Mouse (Mus musculus): ENCODE data around the gene Ncs1. TPM values are rescaled to one million over a fixed set of nuclear protein-coding genes. Genes with fewer than 3 reads are reported as not detected.

Ncs1 gene
- total and polyA plus RNA-seq, 3 experiments = 2.9 to 12.8 (median 3.0) TPM

DNA sequence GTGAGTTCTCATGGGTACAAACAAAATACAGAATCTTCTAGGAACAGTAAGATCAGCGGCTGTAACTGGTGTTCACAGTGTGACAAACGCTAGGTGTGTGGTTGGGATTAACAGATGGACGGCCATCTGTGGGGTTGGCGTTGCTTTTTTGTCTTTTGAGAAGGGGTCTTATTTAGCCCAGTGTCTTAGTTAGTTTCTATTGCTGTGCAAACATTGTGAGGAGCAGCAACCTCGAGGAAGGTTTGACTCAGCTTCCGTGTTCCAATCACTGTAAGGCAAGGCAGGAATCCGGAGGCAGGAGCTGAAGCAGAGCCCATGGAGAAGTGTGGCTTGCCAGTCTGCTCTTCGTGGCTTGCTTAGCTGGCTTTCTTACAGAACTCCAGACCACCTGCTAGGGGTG, 35.5 kb downstream of the Ncs1 start:
- DNase-seq = no peak

DNA sequence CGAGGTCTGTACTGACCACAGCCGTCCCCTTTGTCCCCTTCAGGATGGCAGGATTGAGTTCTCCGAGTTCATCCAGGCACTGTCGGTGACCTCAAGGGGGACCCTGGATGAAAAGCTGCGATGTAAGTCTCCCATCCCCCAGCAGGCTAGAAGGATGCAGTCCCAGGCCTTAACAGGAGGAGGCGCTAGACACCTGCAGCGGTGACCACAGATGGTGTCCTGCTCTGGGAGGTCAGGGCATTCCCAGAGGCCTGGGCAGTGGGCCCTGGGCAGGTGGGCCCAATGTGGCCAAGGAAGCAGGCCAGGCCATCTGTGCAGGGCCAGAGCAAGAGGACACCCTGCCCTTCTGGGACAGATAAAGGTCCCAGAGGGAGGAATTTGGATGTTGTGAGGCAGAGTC, 36.6 kb downstream of the Ncs1 start:
- no peak for DNase-seq

DNA sequence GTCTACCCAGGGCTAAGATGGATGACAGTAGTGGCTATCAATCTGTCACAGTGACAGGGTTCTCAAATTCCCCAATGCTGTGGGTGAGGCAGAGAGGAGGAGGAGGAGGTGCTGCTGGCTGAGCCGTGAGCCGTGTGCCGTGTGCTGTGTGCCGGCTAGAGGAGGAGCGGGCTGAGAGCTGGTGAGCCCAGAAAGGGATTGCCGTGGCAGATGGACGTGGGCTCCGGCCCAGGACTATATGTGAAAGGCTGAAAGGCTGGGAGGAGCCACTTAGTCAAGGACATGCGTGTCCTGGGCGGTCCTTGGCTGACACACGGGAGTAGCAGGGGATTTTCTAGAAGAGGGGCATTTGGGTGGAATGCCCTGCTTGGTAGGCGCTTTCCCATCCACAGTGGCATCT, 37.3 kb downstream of the Ncs1 start:
- DNase-seq = no peak

DNA sequence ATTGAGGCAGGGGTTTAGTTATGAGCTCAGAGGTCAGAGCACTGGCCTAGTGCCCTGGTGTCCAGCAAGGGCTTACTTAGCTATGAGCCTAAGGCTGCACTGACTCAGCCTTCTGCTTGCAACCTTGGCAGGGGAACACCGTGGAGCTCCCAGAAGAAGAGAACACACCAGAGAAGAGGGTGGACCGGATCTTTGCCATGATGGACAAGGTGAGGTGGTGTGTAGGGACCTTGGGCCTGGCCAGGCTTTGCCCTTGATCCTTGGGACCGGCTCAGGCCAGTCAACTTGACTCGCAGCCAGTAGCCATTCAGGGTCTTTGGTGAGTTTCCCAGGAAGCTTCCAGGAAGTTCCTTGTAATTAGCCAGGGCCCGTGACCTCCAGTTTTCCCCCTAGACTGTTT, 38.9 kb downstream of the Ncs1 start:
- peak; percentile 26 for DNase-seq

DNA sequence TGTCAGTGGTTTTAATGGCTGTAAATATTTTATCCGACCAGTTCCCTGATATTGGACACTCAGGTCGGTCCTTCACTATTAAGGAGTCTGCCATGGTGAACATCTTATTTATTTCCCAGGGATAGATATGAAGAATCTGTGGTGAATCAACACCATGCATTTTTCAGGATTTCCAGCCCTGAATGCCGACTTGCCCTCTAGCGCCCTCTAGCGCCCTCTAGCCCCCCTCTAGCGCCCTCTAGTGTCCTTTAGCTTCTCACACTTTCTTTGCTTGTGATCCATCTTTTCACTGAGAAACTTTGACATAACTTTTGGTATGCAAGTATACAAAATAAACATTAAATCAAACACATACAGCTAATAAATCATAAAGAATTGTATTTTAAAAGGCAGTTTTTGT, 45.8 kb downstream of the Ncs1 start:
- DNase-seq = peak; percentile 67

DNA sequence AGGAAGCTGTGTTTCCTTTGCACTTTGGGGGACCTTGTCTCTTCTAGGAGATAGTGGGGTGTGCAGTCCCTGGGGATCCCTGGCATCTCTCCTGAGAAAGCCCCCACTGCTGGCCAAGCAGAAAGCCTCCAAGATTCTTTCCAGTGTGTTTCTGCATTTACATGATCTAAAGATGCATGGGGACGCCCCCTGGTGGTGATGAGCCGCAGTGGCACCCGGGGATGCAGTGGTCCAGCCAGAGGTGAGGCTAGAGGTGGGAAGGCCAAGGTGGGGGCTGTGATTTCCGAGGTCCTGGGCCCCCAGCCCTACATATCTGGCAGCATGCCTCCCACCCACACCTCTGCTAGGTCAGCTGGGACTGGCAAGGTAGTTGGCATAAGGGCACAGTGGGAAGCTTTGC, 49.4 kb downstream of the Ncs1 start:
- peak; percentile 66 for DNase-seq

DNA sequence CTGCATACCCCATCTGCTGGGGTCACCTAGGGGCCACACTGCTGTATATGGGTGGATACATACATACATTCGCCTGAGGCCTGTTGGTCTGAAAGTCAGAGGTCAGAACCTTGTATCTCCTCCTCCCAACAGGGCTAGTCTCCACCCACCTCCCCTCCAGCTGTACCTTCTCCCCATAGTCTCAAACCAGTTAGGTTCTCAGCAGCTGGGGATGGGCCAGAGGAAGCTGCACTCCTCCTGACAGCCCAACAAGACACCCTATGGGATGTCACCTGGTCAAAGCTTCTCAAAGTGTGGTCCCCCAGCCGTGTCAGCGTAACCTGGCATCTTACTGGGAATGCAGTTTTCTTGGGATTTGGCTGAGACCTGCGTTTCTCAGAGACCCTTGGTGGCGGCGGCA, 50.8 kb downstream of the Ncs1 start:
- DNase-seq = no peak

DNA sequence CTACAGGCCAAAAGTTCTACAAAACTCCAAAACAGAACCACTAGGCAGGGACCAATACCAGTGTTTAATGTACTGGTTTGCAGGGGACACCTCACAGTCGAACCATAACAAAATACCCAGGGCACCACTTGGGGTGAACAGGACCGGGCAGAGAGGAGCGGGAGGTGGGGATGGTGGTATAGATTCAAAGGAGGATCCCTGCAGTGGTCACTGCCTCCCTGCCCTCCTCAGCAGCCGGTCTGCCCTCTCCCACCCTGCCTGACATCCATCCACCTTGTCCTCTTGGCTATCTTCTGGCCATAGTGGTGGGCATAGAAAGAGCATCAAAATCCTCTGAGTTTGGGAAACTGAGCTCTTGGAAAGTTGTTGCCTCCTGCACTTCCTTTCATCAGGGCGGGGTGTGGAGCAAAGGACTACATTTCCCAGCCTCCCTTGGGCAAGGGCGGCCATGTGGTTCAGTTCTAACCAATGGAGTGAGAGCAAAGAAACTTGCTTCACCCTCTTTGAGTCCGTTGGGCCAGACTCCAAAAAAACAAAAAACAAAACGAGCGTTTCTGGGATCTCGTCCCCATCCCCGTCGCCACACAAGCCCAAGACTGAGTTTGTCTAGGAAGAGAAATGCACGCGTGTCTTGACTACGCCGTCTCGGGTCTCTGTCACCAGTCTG, 52.1 kb downstream of the Ncs1 start:
- DNase-seq = peak; percentile 69

DNA sequence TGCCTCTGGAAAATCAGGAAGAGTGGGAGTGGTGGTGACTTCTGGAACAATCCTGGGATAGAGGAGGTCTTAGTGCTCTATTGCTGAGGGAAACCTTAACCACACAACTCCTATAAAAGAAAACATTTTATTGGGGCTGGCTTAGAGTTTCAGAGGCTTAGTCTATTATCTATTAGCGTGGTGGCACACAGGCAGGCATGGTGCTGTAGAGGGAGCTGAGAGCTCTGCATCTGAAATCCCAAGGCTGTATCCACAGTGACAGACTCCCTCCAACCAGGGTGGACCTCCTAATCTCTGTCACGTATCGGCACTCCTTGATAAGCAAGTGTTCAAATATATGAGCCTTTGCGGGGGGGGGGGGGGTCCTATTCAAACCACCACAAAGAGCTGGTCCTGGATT, 53.2 kb downstream of the Ncs1 start:
- no peak for DNase-seq

DNA sequence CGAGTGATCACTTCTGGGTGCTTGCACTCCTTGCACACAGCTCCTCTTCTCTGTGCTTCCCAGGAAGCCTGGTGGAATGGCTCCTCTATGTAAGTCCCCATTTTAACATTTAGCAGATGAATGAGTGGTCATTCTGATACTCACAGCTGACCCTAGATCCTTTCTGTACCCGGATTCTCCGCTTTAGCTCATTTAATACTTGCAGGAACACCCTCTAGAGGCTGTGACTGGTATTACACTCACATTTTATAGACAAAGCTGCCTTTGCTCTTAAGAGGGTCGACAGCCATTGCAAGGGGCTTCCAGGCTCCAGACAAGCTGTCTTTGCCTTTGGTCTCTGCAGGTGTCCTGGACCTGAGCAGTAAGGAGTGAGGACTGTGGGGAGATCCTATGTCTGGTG, 53.6 kb downstream of the Ncs1 start:
- no peak for DNase-seq

DNA sequence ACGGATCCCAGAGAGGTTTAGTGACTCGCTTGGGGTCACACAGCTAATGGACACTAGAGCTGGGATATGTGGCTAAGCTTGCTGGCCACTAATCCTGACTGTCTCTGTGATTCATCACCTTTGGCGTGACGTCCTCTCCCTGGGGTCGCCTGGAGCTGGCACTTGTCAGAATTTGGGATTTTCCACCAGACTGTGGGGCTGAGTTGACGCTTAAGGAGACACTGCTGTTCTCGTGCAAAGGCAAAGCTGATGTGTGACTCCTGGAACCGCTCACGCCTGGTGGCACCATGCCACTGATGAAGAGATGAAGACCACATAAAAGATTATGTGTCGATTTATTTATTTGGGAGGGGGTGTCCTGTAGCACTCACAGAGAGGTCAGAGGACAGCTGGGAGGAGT, 54.4 kb downstream of the Ncs1 start:
- no peak for DNase-seq

DNA sequence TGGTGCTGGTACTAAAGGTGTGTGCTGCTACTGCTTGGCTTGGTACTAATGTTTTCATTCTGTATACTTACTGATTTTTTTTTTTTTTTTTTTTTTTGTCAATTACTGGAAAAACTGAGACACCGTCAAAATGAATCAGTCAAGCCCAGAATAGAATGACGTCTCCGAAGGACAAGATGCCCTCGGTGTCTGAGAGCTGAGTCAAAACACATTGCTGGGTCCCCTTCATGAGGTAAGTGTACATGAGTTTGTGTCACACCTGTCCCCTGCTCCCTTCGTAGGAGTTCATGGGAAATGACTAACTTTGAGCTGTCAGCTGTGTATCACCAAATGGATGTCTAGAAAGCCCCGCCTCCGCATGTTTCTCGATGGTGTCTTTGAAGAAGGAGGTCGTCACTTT, 57.6 kb downstream of the Ncs1 start:
- DNase-seq = no peak

DNA sequence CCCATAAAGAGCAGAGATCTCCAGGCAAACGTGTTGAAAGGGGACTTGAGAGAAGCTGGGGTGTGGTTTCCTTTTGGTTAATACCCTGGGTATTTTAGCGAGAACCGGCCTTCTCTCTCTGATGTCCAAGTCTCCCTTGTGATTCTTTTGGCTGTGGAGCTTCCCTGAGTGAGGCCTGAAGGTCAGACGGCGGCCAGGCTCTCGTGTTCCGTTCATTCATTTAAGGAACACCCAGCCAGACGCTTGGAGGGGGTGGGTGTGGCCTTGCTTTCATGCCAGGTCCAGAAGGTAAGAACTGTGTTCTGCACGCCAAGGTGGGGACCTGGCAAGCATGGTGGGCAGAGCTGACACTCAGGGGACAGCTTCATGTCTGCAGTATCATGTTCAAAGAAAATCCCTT, 58.6 kb downstream of the Ncs1 start:
- DNase-seq = no peak

DNA sequence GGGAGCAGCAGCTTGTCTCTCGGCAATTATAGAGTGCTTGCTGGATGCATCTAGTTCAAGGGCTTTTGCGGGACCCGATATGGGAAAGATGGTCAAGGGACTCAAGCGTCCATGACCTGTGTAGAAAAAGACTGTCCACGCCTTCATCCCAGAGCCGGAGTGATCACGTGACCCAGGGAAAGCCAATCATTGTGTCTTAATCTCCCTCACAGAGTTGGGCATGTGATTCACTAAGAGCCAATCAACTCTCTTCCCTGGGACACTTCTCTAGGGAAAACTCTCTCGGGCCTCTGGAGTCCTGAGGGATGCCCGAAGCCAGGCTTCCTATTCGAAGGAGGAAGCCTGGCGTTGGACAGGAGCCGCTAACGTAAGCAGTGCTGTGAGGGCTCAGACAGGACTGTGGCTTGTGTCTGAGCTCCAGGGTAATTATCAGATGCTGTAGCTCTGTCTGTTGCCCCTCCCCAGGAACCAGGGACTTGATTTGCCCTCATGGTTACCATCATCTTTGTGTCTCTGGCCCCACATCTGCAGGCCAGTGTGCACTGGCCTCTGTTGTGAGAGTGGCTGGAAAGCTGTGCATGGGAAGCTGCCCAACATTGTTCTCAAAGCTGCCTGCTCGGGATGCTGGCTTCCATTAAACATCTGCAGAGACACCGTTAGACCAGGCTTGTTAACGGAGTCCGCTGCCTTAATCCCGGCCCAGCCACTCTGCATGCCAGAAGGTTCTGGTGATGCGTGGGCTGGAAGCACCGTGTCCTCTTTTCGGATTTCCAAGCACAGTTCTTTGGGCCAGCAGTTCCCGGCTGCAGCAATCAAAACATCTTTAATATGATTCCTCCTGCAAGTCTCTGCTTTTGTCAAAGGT, 59.4 kb downstream of the Ncs1 start:
- DNase-seq = no peak

DNA sequence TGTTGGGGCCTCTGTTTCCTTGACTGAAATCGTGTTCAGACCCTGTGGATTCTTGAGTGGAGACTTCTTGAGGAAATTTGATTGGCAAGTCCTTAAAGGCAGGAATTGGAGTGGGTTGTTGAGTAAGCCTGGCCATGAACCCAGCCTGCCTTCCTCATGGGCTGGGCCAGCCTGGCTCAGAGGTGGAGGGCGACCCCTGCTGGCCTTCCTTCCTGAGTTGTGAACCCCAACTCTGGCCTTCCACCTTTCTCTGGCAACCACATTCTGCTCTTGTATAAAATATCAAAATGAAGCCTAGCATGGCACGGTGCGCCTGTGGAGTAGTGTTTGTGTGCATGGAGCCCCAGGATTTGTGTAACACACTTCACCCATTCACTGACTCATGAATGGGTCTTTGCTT, 60.1 kb downstream of the Ncs1 start:
- no peak for DNase-seq

DNA sequence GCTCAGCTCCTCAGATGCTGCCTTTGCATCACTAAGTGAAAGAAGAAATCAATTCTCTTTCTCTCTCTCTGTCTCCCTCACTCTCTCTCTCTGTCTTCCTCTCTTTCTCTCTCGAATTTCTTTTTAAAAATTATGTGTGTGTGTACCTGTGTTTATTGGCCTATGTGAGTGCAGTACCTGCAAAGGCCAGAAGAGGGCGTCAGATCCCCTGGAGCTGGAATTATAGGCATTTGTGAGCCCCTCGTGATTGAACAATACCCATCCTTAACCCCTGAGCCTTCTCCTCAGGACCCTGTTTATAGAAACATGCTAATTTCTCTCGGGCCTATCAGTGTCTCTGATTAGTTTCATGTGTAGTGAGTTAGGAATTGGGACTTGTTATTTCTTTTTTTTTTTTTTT, 62.6 kb downstream of the Ncs1 start:
- no peak for DNase-seq

DNA sequence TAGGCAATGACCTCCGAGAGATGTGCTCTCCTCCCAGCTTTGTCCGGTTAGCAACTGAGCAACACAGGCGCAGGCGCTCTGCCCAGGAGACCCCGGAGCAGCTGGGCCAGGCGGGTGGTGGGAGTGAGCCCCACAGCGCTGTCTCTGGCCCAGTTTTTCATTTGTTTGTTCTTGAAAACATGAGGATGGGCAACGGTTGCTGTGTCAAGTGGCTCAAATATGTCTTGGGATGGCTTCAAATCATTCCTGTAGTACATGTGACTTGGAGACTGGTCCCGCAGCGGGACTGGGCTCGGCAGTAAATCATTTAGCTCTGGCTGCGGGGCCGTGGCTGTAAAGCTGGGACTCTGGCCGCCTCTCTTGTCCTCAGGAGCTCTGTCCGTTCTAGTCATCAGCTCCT, 63.9 kb downstream of the Ncs1 start:
- DNase-seq = no peak

DNA sequence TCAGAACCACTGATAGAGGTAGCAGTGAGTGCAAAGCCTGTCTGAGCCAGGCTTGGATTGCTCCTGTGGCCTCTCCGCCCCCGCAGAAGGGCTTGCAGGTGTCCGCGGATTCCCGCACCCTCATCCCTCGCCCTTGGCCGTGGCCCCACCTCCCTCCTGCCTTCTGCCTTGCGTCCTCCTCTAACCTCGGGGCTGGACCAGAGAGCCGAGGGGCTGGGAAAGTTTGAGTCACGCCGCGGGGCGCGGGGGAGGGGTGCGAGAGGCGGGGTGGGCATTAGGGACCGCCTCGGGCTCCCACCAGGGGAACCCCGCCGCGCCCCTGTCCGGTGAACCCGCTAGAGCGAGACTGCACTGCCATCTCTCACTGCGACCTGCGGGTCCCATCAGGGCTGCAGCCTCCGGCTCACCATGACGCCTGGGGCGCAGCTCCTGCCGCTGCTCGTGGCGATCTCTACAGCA, 68.4 kb downstream of the Ncs1 start, which contains the start of gene Hmcn2:
Hmcn2 (plus strand) TSS at position 409 of the 459 bp plus-strand sequence.
- no peak for DNase-seq

DNA sequence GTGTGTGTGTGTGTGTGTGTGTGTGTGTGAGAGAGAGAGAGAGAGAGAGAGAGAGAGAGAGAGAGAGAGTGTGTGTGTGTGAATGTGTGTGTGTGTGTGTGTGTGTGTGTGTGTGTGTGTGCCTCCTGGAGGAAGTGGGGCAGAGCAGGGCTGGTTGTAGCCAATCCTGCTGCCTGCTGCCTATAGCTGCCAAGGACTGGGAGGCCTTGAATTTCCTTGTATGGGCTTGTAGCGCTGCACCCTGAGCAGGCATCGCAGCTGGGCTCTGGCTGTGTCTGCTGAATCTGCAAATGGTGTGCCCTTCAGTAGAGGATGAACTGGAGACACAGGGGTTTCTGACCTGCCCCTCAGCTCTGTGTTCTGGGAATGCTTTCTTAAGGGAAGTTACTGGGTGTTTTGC, 72.5 kb downstream of the Ncs1 start:
- peak; percentile 56 for DNase-seq

DNA sequence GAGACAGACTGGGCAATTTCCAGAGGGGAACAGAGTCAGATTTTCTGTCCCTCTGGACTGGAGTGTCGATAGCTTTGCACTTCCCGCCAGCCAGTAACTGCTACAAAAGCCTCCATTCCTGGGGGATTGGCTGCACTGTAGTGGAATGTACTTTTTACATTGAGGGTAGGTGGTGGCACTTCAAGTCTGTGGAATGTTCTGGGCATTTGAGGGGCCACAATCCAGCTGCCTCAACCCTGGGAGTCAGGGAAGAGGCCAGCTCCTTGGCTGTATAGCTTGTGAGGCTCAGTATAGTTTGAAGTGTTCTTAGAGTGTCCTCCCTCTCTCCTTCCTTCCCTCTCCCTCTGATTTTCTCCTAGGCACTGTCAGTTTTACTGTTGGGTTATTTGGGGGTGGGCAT, 73.6 kb downstream of the Ncs1 start:
- no peak for DNase-seq

DNA sequence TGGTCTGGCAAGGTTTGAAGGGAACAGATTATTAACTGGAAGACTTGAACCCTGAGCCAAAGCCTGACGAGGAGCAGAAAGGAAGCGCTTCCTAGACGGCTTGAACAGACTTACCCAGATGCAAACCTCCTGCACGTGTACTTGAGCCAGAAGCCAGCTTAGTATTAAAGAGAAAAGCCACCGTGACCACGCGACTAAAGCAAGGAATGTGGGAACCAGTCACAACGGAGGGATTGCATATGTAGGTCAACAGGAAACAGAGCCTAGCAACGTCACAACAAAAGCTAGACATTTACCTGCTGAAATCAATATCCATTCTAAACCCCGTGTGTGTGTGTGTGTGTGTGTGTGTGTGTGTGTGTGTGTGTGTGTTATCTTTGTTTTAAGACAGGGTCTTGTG, 81.6 kb downstream of the Ncs1 start:
- DNase-seq = no peak

DNA sequence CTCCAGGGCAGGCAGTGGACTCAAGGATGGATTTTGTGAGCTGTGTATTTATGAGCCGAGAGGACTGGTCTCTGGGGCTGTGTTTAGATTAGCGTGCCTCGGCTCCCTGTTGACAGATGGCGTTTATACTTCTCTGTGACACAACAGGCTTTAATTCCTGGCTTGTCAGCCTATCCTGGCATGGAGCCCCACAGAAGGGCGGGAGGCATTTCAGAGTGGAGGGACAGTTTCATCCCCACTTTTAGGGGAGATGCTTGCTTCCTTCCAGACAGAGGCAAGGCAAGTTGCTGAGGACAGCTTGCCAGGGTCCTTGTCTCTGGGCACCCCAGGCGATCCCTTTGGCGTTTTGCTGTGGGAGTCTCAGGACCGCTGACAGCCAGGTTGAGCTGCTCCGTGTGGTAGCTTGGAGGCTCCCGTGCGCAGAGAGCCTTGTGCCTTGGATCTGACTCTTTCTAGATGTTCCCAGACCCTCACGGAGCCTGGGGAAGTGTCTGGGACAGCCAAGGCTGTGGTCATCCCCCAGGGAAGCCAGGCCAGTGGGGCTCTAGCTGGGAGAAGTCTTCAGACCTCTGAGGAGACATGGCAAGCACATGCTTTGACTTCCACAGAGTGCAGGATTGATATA, 92.2 kb downstream of the Ncs1 start:
- no peak for DNase-seq

DNA sequence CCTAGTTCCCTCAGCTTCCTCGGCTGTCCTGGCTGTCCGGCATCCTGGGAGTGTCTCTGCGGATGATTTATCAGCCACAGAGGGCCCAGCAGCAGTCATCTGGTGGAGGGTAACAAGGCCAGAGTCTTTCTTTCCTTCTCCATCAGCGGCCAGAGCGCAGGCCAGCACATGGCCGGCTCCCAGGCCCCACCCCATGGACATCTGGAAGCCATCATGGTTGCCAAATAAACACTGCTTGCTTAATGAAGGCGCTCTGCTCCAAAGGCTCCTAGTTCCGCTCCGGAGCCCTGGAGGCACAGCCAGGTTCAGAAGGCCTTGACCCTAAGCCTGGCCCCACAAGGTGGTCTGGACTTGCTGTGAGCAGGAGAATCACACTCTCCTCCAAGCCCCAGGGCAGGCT, 94.2 kb downstream of the Ncs1 start:
- peak; percentile 20 for DNase-seq

Data from adrenal gland, adult 2 months (tissue).